Mouse (Mus musculus): ENCODE measurements around the gene Ubp1.
A peak's percentile ranks its signal among the peaks of the same experiment; 100 is the strongest.
"Not testable (repeated sequence)": the region's sequence is repeated elsewhere in the genome, so short reads cannot be mapped to it uniquely, and the experiment has no call there.

Ubp1 gene

GRCm38 (mm10) chr9:113930534-113931374, at the start of gene Ubp1:
Ubp1 (plus strand) TSS chr9:113930934.
- peak; percentile 99 for DNase-seq (ENCODE audit: extremely low read depth, low read depth)

GRCm38 (mm10) chr9:113894903-113895302, 35.8 kb upstream of the Ubp1 start:
- DNase-seq (ENCODE audit: extremely low read depth, low read depth), result no peak

GRCm38 (mm10) chr9:113903136-113903535, 27.6 kb upstream of the Ubp1 start:
- no peak for DNase-seq (ENCODE audit: extremely low read depth, low read depth)

- not testable (repeated sequence) for DNase-seq (ENCODE audit: extremely low read depth, low read depth)
Observed at GRCm38 (mm10) chr9:113904315-113904714, 26.4 kb upstream of the Ubp1 start.

GRCm38 (mm10) chr9:113915789-113916188, 14.9 kb upstream of the Ubp1 start:
- no peak for DNase-seq (ENCODE audit: extremely low read depth, low read depth)

GRCm38 (mm10) chr9:113922677-113923076, 8.1 kb upstream of the Ubp1 start:
- DNase-seq (ENCODE audit: extremely low read depth, low read depth), result no peak

- no peak for DNase-seq (ENCODE audit: extremely low read depth, low read depth)
Observed at GRCm38 (mm10) chr9:113924883-113925282, 5.9 kb upstream of the Ubp1 start.

GRCm38 (mm10) chr9:113928591-113928990, 2.1 kb upstream of the Ubp1 start:
- peak; percentile 59 for DNase-seq (ENCODE audit: extremely low read depth, low read depth)

- DNase-seq (ENCODE audit: extremely low read depth, low read depth), result no peak
Observed at GRCm38 (mm10) chr9:113929676-113930075, 1.1 kb upstream of the Ubp1 start.

GRCm38 (mm10) chr9:113931375-113932099, 803 bp downstream of the Ubp1 start:
- no peak for DNase-seq (ENCODE audit: extremely low read depth, low read depth)

- DNase-seq (ENCODE audit: extremely low read depth, low read depth), result peak; percentile 57
Observed at GRCm38 (mm10) chr9:113932100-113932470, 1.4 kb downstream of the Ubp1 start.

- no peak for DNase-seq (ENCODE audit: extremely low read depth, low read depth)
Observed at GRCm38 (mm10) chr9:113932501-113932900, 1.8 kb downstream of the Ubp1 start.

GRCm38 (mm10) chr9:113935638-113936037, 4.9 kb downstream of the Ubp1 start:
- no peak for DNase-seq (ENCODE audit: extremely low read depth, low read depth)

- DNase-seq (ENCODE audit: extremely low read depth, low read depth), result no peak
Observed at GRCm38 (mm10) chr9:113939063-113939850, 8.5 kb downstream of the Ubp1 start.

GRCm38 (mm10) chr9:113941103-113941805, 10.5 kb downstream of the Ubp1 start:
- peak; percentile 66 for DNase-seq (ENCODE audit: extremely low read depth, low read depth)

GRCm38 (mm10) chr9:113943372-113943771, 12.6 kb downstream of the Ubp1 start:
- no peak for DNase-seq (ENCODE audit: extremely low read depth, low read depth)

- no peak for DNase-seq (ENCODE audit: extremely low read depth, low read depth)
Observed at GRCm38 (mm10) chr9:113947216-113947615, 16.5 kb downstream of the Ubp1 start.

GRCm38 (mm10) chr9:113957777-113958176, 27.0 kb downstream of the Ubp1 start:
- DNase-seq (ENCODE audit: extremely low read depth, low read depth), result no peak

GRCm38 (mm10) chr9:113963718-113964117, 33.0 kb downstream of the Ubp1 start:
- no peak for DNase-seq (ENCODE audit: extremely low read depth, low read depth)

GRCm38 (mm10) chr9:113964415-113964814, 33.7 kb downstream of the Ubp1 start:
- no peak for DNase-seq (ENCODE audit: extremely low read depth, low read depth)

- DNase-seq (ENCODE audit: extremely low read depth, low read depth), result no peak
Observed at GRCm38 (mm10) chr9:113966838-113967237, 36.1 kb downstream of the Ubp1 start.
